Mouse (Mus musculus): ENCODE results near the gene Gucd1. TPM values are rescaled to one million over a fixed set of nuclear protein-coding genes. Genes with fewer than 3 reads are reported as not detected.
"Not testable (repeated sequence)": the region's sequence is repeated elsewhere in the genome, so short reads cannot be mapped to it uniquely, and the experiment has no call there.

The Gucd1 gene
- polyA plus RNA-seq, 1 experiment from 2014 or later = 30.0 TPM

GRCm38 (mm10) chr10:75400958-75401357 lies 116.8 kb downstream of the Gucd1 start, which contains the start of gene Upb1:
Gene Upb1 (plus strand): TSS chr10:75401115.
- H3K9me3 ChIP-seq (ENCODE audit: control insufficient read depth, low read length) = no peaks in the 10 kb centered on the region
- no peak for DNase-seq (ENCODE audit: low spot score)
- no peaks in the 10 kb centered on the region for H3K36me3 ChIP-seq (ENCODE audit: control insufficient read depth, insufficient read depth, low read length)
- H3K4me2 ChIP-seq (ENCODE audit: low read depth, low read length, severe bottlenecking) = no peak within 1 kb of the TSS
- no peaks in the 10 kb centered on the region for H3K27me3 ChIP-seq (ENCODE audit: control insufficient read depth, insufficient read depth, low read length)
- 88% methylated on average over 4 of the region's 4 CpGs for WGBS
- no peak within 1 kb of the TSS for H3K27ac ChIP-seq (ENCODE audit: low read depth, low read length)
- H3K4me1 ChIP-seq (replicated peaks; ENCODE audit: control insufficient read depth, insufficient read depth, low read length) = no peaks in the 10 kb centered on the region
- H3K9ac ChIP-seq (ENCODE audit: low read length) = no peak within 1 kb of the TSS
- H3K4me3 ChIP-seq (ENCODE audit: low read depth, low read length) = no peak within 1 kb of the TSS
- no peak for ATAC-seq (replicated peaks; ENCODE audit: low FRiP score)

- Histone ChIP-seq H3K4me2 (ENCODE audit: low read depth, low read length, severe bottlenecking) (no peak overlapping the region), H3K27me3 (ENCODE audit: control insufficient read depth, insufficient read depth, low read length) (no peaks in the 10 kb centered on the region), H3K36me3 (ENCODE audit: control insufficient read depth, insufficient read depth, low read length) (no peaks in the 10 kb centered on the region), H3K27ac (ENCODE audit: low read depth, low read length) (no peak overlapping the region), H3K4me3 (ENCODE audit: low read depth, low read length) (no peak overlapping the region), H3K9me3 (ENCODE audit: control insufficient read depth, low read length) (no peaks in the 10 kb centered on the region), H3K9ac (ENCODE audit: low read length) (no peak overlapping the region), H3K4me1 (replicated peaks; ENCODE audit: control insufficient read depth, insufficient read depth, low read length) (no peaks in the 10 kb centered on the region)
- DNase-seq (ENCODE audit: low spot score) (no peak), ATAC-seq (replicated peaks; ENCODE audit: low FRiP score) (0 out of 2 replicates have a peak, but pooled peaks have one; percentile 33)
- WGBS = 56% methylated on average over 14 of the region's 14 CpGs
Measured at GRCm38 (mm10) chr10:75396966-75397365, 120.8 kb downstream of the Gucd1 start.

DNA sequence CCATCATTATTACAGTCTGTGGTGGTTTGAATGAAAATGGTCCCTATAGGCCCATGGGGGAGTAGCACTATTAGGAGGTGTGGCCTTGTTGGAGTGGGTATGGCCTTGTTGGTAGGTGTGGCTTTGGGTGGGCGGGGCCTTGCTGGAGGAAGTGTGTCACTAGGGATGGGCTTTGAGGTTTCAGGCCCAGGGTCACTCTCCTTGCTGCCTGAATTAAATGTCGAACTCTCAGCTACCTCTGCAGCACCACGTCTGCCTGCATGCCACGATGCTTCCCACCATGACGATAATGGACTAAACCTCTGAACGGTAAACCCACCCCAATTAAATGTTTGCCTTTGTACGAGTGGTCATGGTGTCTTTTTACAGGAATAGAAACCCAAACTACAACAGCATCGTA lies 123.0 kb downstream of the Gucd1 start:
- Histone ChIP-seq H3K27me3 (ENCODE audit: control insufficient read depth, insufficient read depth, low read length) (no peaks in the 10 kb centered on the region), H3K4me1 (replicated peaks; ENCODE audit: control insufficient read depth, insufficient read depth, low read length) (no peaks in the 10 kb centered on the region), H3K9me3 (ENCODE audit: control insufficient read depth, low read length) (no peaks in the 10 kb centered on the region), H3K4me2 (ENCODE audit: low read depth, low read length, severe bottlenecking) (no peak overlapping the region), H3K36me3 (ENCODE audit: control insufficient read depth, insufficient read depth, low read length) (no peaks in the 10 kb centered on the region), H3K4me3 (ENCODE audit: low read depth, low read length) (no peak overlapping the region), H3K27ac (ENCODE audit: low read depth, low read length) (no peak overlapping the region), H3K9ac (ENCODE audit: low read length) (no peak overlapping the region)
- WGBS = 87% methylated on average over 8 of the region's 8 CpGs
- DNase-seq (ENCODE audit: low spot score) = no peak
- ATAC-seq (replicated peaks; ENCODE audit: low FRiP score) = no peak

- DNase-seq (ENCODE audit: low spot score) = no peak
- H3K9ac ChIP-seq (ENCODE audit: low read length) = no peak overlapping the region
- no peaks in the 10 kb centered on the region for H3K27me3 ChIP-seq (ENCODE audit: control insufficient read depth, insufficient read depth, low read length)
- no peaks in the 10 kb centered on the region for H3K4me1 ChIP-seq (replicated peaks; ENCODE audit: control insufficient read depth, insufficient read depth, low read length)
- ATAC-seq (replicated peaks; ENCODE audit: low FRiP score) = no peak
- no peak overlapping the region for H3K4me2 ChIP-seq (ENCODE audit: low read depth, low read length, severe bottlenecking)
- H3K36me3 ChIP-seq (ENCODE audit: control insufficient read depth, insufficient read depth, low read length) = no peaks in the 10 kb centered on the region
- WGBS = 84% methylated on average over 4 of the region's 4 CpGs
- H3K9me3 ChIP-seq (ENCODE audit: control insufficient read depth, low read length) = no peaks in the 10 kb centered on the region
- H3K4me3 ChIP-seq (ENCODE audit: low read depth, low read length) = no peak overlapping the region
- H3K27ac ChIP-seq (ENCODE audit: low read depth, low read length) = no peak overlapping the region
Measured at GRCm38 (mm10) chr10:75390832-75391231, 126.9 kb downstream of the Gucd1 start.

DNA sequence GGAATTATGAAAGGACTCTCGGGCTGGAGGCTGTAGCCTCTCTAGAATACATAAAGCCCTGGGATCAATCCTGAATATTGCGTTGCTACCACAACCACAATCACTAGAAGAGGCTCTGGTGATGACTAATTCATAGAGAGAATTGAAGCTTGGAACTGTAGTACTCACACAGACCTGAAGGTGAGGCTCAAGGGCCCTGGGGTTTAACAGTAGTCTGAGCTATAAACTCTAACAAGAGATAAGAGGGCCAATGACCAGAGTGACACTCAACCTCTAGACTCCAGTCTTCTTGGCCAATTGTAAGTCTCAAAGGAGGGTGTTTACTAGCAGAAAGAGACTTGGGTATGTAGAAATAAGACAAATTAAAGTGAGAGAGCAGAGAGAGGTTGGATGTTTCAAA lies 127.6 kb downstream of the Gucd1 start:
- DNase-seq (ENCODE audit: low spot score) (no peak), ATAC-seq (replicated peaks; ENCODE audit: low FRiP score) (no peak)
- Histone ChIP-seq H3K27ac (ENCODE audit: low read depth, low read length) (no peak overlapping the region), H3K9ac (ENCODE audit: low read length) (no peak overlapping the region), H3K4me1 (replicated peaks; ENCODE audit: control insufficient read depth, insufficient read depth, low read length) (no peaks in the 10 kb centered on the region), H3K36me3 (ENCODE audit: control insufficient read depth, insufficient read depth, low read length) (no peaks in the 10 kb centered on the region), H3K4me3 (ENCODE audit: low read depth, low read length) (no peak overlapping the region), H3K9me3 (ENCODE audit: control insufficient read depth, low read length) (no peaks in the 10 kb centered on the region), H3K27me3 (ENCODE audit: control insufficient read depth, insufficient read depth, low read length) (no peaks in the 10 kb centered on the region), H3K4me2 (ENCODE audit: low read depth, low read length, severe bottlenecking) (no peak overlapping the region)
- WGBS = 88% methylated on average over 2 of the region's 2 CpGs

DNA sequence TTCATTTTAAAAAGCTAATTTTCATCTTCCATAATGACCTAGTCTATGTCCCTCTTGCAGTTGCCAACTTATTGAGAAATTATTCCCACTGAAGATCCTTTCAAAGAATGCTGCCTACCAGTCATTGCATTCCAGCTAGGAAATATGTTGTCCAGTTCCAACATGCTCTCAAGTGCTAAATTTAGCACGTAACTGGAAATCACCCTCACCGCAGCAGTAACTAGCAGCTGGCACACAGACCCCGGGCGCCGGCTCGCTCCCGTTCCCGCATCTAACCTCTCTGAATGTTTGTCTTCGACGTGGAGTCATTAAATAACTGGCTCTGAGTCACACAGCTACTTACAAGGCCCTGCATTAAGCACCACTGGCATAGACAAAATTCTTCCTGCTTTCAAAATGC lies 139.1 kb downstream of the Gucd1 start:
- H3K9me3 ChIP-seq (ENCODE audit: control insufficient read depth, low read length) = no peaks in the 10 kb centered on the region
- WGBS = 92% methylated on average over 10 of the region's 10 CpGs
- no peak for ATAC-seq (replicated peaks; ENCODE audit: low FRiP score)

DNA sequence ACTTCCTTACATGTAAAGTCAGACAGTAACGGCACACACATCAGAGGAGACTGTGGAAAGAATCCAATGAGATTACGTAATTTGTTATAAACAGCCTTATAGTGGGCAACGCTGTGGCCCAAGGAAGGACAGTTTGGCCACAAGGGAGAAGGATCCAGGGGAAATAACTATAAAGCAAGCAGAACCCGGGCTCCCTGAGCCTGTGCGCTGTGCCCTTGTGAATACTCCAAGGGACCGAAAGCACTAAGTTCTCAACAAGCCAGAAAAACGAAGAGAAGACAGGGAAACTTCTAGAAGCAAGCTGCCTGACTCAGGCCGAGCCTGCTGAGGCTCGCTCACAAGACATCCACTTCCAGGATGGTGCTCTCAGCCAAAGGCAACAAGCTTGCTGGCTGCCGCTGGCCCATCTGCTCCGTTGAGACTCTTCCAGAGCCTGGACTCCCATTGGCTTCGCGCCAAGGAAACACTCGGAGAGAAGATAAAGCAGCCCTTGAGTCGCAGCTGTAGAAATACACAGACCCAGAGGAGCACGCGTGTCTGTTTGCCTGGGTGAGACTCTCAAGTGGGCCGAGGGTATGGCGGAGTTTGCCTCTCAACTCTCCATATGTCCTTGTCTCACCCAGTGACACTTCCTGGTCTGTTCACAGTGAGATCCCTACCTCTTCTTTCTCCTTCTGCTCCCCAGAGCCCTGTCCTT lies 144.0 kb downstream of the Gucd1 start:
- H3K4me1 ChIP-seq (replicated peaks; ENCODE audit: control insufficient read depth, insufficient read depth, low read length); H3K36me3 ChIP-seq (ENCODE audit: control insufficient read depth, insufficient read depth, low read length); H3K27ac ChIP-seq (ENCODE audit: low read depth, low read length); H3K27me3 ChIP-seq (ENCODE audit: control insufficient read depth, insufficient read depth, low read length); H3K9ac ChIP-seq (ENCODE audit: low read length); H3K9me3 ChIP-seq (ENCODE audit: control insufficient read depth, low read length); H3K4me3 ChIP-seq (ENCODE audit: low read depth, low read length); ATAC-seq (replicated peaks; ENCODE audit: low FRiP score); H3K4me2 ChIP-seq (ENCODE audit: low read depth, low read length, severe bottlenecking); DNase-seq (ENCODE audit: low spot score): not testable (repeated sequence)
- 88% methylated on average over 12 of the region's 19 CpGs for WGBS

More for the DNA sequence above, 139.1 kb downstream of the Gucd1 start:
- Histone ChIP-seq H3K4me2 (ENCODE audit: low read depth, low read length, severe bottlenecking) (no peak overlapping the region), H3K36me3 (ENCODE audit: control insufficient read depth, insufficient read depth, low read length) (no peaks in the 10 kb centered on the region), H3K4me3 (ENCODE audit: low read depth, low read length) (no peak overlapping the region), H3K27me3 (ENCODE audit: control insufficient read depth, insufficient read depth, low read length) (no peaks in the 10 kb centered on the region), H3K9ac (ENCODE audit: low read length) (no peak overlapping the region), H3K4me1 (replicated peaks; ENCODE audit: control insufficient read depth, insufficient read depth, low read length) (no peaks in the 10 kb centered on the region), H3K27ac (ENCODE audit: low read depth, low read length) (no peak overlapping the region)
- DNase-seq (ENCODE audit: low spot score) = no peak

DNA sequence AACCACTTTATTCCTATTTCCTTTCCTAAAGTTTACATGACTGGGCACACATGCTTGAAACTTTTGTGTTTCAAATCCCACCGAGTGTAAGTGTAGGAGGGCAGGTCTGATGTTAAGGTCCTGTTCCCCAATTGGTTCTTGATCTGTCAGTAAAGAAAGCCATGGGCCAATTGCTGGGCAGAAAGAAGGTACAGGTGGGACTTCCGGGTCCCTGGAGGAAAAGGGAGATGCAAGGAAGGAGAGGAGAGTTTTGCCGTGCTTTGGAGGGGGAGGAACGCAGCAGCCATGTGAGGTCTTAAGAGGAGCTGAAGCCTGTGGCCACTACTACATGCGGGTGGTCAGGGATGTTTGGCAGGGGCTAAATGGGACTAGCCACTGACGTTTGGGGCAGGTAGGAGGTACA lies 152.5 kb downstream of the Gucd1 start:
- no peaks in the 10 kb centered on the region for H3K36me3 ChIP-seq (ENCODE audit: control insufficient read depth, insufficient read depth, low read length)
- H3K9me3 ChIP-seq (ENCODE audit: control insufficient read depth, low read length) = no peaks in the 10 kb centered on the region
- no peak overlapping the region for H3K4me2 ChIP-seq (ENCODE audit: low read depth, low read length, severe bottlenecking)
- DNase-seq (ENCODE audit: low spot score) (no peak), ATAC-seq (replicated peaks; ENCODE audit: low FRiP score) (0 out of 2 replicates have a peak, but pooled peaks have one; percentile 28)
- no peaks in the 10 kb centered on the region for H3K4me1 ChIP-seq (replicated peaks; ENCODE audit: control insufficient read depth, insufficient read depth, low read length)
- no peak overlapping the region for H3K27ac ChIP-seq (ENCODE audit: low read depth, low read length)
- H3K4me3 ChIP-seq (ENCODE audit: low read depth, low read length) = no peak overlapping the region
- no peak overlapping the region for H3K9ac ChIP-seq (ENCODE audit: low read length)
- no peaks in the 10 kb centered on the region for H3K27me3 ChIP-seq (ENCODE audit: control insufficient read depth, insufficient read depth, low read length)
- 57% methylated on average over 6 of the region's 6 CpGs for WGBS

DNA sequence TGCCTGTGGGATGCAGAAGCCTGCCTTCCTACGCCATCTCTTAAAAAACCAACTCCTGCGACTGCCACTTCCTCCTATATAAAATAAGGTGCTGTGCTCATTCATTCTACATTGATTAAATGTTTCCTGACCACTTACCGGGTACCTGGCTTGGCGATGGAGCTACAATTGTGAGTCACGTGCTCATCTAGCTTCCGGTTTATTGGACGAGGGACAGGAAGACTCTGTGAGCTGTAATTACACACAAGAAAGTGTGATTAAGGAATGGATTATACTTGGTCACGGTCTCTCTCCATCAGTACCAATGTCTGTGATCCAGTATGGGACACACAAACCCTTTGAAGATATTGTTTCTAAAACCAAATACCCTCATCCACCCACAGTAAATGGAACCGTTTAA lies 153.0 kb downstream of the Gucd1 start:
- Histone ChIP-seq H3K9me3 (ENCODE audit: control insufficient read depth, low read length) (no peaks in the 10 kb centered on the region), H3K4me1 (replicated peaks; ENCODE audit: control insufficient read depth, insufficient read depth, low read length) (no peaks in the 10 kb centered on the region), H3K36me3 (ENCODE audit: control insufficient read depth, insufficient read depth, low read length) (no peaks in the 10 kb centered on the region), H3K4me2 (ENCODE audit: low read depth, low read length, severe bottlenecking) (no peak overlapping the region), H3K27ac (ENCODE audit: low read depth, low read length) (no peak overlapping the region), H3K27me3 (ENCODE audit: control insufficient read depth, insufficient read depth, low read length) (no peaks in the 10 kb centered on the region), H3K9ac (ENCODE audit: low read length) (no peak overlapping the region), H3K4me3 (ENCODE audit: low read depth, low read length) (no peak overlapping the region)
- DNase-seq (ENCODE audit: low spot score) (no peak), ATAC-seq (replicated peaks; ENCODE audit: low FRiP score) (0 out of 2 replicates have a peak, but pooled peaks have one; percentile 19)
- WGBS = 84% methylated on average over 9 of the region's 9 CpGs

Measured in forebrain, embryonic 11.5 days (tissue).